Mouse (Mus musculus) small intestine, adult 2 months (tissue): Measurements from ENCODE around the gene Rasa2.

Experiments
- CTCF ChIP-seq: fragments of 200-500 bp; IDR thresholded peaks from 2 replicates; pipeline ENCODE4 v1.5.1; 2012; ENCODE audit warnings: low read depth, mild to moderate bottlenecking, control low read depth, inconsistent platforms, low read length, moderate library complexity, mixed read lengths; ENCODE audit not compliant: insufficient replicate concordance, insufficient read length; ENCODE audit errors: extremely low read depth
- POLR2A ChIP-seq: fragments of 200-500 bp; IDR thresholded peaks from 2 replicates; pipeline ENCODE4 v1.6.1; 2012; ENCODE audit warnings: low read depth, mild to moderate bottlenecking, control low read depth, inconsistent platforms, low read length, moderate library complexity

DNA sequence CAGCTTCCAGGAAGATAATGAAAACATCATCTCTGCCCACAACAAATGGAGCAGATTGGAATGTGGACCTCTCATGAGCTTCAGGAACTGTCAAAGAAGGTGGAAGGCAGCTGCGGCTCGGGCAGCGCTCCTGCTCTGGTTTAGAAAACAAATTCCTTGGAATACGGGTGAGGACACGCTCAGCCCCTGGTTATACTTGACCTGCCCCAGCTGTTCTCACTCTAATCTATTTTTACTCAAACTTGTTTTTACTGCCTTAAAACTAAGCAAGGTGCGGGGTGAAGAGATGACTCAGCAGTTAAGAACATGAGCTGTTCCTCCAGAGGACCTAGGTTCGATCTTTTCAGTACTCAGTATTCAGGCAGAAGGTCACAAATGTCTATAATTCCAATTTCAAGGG, 130.2 kb downstream of the Rasa2 start:
- TF ChIP-seq CTCF (no peak), POLR2A (no peak)
